Mouse (Mus musculus) layer of hippocampus, adult 9-10 months (tissue): ENCODE results near the gene Trmo.

Source experiments
- DNase-seq: peaks from one replicate; pipeline ENCODE4 v3.0.0; 2022; ENCODE audit warnings: low spot score

The Trmo gene

DNA sequence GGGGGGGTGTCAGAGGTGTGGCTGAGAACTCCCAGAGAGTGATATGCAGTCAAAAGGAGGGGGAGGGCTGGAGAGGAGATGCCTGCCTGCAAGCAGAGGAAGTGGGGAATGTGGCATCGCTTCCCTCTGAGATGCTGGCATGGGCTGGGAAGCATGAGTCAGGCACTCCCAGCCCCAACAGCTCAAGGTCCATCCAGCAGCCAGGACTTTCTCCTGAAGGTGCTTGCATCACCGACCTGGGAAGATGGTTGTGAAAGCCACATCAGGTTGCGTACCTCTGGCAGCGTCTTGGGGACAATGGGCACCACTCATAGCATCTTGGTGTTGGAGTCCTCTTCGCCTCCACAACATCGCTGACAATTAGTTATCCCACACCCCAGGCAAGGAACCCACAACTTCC, 18.8 kb downstream of the Trmo start:
- DNase-seq, result no peak

DNA sequence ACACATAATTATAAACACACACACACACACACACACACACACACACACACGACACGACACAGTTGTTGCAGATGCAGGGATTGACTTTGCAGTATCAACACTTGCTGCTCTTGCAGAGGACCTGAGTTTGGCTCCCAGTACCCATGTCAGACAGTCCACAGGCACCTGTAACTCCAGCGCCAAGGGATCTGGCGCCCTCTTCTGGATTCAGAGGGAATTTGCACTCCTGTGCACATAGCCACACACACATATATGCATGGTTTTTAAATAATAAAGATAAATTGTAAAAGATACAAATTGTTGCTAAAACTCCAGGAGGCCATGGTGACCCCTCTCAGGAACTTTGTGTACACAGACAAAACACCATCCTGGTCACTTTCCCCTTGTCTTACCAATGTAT, 20.2 kb downstream of the Trmo start:
- no peak for DNase-seq

DNA sequence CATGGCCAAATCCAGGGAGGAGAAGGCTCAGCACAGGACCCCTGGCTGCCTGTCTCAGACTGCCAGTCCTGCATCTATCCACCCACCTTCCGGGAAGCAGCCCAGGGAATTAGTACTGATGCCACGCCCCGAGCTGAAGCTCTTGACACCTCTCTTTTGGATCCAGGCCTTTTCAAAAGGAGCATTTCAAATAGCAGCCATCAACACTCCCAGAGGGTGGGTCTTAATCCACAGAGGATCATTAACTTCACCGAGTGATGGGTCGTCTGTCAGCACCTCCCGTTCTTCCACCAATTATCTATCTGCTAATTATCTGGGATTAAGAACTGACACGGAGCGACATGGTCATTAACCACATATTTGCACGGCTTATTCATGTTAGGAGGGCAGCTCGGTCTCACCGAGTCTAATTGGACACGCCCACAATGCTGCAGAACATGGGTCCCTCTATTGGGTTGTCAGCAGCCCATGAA, 21.7 kb downstream of the Trmo start:
- no peak for DNase-seq

DNA sequence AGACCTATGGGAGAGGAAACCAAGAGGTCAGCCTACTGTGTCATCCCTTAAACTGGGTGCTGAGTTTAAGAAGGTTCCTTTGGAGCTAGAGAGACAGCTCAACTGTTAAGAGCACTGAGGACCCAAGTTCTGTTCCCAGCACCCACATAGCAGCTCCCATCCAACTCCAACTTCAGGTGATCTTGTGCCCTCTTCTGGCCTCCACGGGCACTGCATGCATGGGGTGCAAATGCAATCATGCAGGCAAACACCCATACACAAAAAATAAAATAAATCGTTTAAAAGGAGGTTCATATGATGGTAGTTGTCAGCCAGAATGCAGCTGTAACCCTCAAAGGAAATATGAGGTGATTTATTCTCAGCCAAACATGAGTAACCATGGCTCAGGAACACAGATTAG, 24.9 kb downstream of the Trmo start:
- DNase-seq, result no peak

DNA sequence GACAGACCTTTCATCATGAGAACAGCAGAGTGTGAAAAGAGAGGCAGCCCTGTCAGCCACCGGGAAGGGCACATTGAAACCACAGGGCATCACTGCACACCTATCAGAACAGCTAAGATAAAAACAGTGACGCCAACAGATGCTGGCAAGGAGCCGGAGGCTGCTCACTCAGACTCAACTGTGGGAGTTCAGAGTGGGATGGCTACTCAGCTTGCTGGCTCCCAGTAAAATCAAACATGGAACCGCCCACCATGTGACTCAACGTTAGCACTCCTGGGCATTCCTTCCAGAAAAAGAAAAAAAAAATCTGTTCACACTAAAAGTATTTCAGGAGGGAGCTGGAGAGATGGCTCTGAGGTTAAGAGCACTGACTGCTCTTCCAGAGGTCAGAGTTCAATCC, 28.0 kb downstream of the Trmo start:
- no peak for DNase-seq

DNA sequence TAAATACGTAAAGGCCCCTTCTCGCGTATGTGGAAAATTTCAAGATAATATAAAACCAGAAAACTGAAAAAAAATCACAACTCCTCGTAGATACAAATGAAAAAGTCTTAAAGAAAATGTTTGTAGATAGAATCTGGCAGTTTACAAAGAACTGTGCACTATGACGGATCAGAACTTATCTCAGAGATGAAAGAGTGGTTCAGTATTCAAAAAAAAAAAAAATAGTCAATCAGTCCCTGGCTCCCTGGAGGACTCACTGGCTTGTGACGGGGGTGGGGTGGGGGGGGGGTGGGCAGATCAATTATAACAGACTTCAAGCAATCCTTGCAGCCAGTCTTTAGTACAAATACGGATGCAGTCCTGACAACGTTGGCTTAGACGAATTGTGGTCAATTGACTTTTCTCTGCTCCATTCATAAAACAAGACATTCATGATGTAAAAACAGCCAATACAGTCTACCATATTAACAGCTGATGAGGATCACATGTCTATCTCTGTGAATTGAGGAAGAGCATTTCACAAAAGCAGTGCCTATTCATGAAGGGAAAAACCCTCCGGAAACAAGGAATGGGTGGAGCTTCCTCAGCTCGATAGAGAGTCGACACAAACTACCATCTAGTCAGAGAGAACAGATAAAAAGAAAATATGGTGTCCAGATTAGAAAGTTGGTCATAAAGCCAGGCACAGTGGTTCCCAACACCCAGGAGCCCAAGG, 29.5 kb downstream of the Trmo start:
- no peak for DNase-seq

DNA sequence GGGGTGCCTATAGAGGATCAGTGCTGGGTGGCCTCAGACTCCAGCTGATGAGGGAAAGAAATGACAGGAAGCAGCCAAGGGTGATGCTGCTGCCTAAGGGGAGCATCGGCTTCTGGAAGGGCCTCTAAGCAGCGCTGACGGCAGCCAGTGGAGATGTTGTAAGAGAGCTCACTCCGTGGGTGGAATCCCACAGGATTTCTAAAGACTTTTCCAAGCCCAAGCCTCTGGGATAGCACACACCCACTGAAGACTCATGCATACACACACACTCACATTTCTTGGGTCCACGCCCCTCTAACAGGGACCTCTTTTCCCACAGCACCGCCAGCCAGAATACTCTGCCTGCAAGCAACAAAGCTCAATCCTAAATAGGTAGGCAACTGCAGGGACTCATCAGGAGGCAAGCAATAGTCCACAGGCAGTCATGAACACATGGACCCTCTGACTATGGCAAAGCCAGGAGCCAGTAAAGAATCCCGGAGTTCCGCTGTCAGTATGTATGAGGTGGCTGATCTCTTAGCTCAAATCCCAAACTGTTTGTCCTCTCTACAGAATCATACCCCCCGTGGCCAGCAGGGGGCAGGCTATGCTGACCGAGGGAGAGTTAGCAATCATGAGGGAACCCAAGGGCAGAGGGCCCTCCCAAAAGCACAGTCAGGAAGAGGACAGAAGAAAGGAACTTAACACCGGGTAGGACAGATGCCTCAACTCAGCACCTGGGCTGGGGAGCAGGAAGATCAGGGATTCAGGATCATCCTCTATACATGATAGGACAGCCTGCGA, 32.7 kb downstream of the Trmo start:
- DNase-seq, result no peak

DNA sequence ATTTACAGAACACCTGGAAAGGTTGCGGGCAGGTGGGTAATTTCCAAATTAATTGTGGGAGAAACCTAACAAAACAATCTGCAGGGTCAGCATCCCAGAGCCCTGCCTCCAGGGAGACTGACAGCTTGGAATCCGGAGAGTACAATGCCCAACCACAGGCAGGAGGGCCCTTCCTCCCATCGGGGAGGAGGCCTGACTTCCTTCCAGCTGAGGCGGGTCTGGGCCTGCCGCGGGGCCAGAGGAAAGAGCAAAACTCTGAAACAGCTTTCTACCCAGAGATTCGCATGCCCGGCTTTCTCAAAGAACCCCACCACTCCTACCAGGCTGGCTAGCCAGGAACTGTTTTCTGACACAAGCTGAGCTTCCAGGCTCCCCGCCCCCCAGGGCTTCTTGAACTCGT, 36.2 kb downstream of the Trmo start:
- DNase-seq, result no peak

DNA sequence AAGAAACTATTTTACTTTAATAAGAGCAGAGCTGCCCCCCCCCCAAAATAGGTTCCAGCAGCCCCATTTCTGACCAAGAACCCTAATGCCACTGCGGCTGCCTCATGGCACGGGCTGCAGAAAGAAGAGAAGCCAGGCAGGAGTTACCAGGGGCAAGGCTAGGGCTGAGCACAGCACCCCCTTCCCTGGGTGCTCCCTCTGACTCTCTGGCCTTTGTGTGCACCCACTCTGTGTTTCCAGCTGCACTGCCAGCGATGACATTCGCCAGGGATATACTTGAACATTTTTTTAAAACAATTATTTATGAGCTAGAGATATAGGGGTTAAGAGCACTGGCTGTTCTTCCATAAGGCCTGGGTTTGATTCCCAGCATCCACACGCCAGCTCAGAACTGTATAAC, 39.7 kb downstream of the Trmo start:
- no peak for DNase-seq

DNA sequence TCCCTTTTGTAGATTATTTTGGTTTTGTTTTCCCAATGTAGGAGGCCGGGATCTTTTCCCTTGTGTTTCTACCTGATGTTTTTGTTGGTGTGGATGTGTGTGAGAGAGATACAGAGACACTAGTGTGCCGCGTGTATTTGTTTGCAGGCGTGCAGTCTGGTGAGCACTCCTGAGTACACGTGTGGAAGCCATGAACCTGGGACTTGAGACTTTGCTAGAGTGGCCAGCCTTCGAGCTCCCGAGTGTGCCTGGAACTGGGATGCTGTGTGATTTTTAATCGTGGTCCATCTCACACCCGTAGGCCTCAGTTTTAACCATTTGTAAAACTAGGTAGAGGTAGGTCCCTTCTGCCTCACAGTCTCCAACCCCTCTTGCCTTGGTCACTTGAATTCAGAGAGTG, 40.3 kb downstream of the Trmo start:
- DNase-seq, result no peak

DNA sequence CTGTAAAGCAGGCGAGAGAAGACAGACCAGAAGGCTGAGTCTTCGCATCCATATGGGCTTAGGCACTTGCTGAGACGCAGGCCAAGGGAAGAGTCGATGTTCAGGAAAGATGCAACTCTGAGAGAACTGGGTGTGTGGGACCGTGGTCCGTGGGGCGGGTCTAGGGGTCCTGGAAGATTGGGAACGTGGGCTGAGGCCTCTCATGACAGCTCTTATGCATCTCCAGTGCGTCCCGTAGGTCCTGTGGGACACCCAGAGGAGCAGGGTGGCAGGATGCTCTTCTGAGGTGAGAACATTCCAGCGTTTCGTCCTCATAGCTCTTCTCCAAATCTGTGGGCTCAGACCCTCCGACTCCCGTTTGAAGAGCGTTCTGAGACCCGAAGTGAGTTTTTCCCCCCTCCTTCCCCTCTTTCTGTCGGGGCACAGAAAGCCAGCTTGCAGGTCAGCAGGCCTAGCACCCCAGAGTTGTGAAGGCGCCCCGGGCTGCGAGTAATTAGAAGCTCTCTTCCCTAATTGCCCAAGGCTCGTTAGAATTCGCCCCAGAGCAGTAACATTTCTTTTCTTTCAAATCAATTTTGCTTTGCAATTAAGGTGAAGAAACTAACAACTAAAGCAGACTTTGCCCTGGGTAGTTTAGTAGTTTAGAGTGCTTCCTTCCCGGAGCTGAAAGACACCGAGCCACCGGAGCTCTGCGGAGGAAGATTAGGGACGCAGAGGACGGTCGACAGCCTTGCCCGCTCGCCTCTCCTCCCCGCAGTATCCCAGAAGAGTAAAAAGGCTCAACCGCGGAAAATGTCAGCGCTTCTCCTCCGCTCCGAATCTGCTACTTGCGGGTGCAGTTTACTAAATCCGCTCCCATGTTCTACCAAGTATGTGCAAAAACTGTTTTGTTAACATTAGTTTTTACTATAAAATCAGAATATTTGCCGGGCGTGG, 41.4 kb downstream of the Trmo start:
- no peak for DNase-seq

DNA sequence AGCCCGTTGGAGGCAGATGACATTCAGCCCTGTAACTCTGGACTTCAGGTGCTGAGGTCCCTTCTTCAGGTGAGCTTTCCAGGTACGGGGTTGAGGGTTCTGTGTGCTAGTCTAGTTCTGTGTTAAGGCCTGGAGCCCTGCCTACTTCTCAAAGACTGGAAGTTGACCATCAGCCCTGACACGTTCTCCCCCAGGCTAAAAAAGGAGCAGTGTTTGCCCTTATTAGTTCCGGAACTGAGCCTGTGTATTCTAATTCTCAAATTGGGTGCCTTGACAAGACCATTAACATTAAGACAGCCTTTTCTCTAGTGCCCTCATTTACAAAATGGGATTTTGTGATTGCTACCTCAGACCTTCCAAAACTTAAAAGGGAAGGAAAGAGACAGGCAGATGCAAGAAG, 42.1 kb downstream of the Trmo start:
- no peak for DNase-seq

DNA sequence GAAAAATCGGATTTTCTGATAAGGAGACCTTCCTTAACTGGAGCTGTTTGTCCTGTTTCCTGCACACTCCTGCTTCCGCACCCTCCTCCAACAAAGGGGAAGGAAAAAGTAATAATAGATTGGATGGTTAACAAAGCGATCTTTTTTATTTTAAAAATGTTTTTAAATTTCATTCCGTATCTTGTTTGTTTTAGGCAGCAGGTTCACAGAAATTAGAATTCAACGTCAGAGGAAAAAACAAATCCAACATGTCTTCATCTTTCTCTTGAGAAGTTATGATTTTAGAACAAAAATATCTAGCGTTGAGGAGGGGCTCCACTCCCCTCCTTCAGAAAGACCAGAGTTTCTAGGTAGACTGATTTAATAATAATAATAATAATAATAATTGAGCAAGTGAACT, 43.0 kb downstream of the Trmo start:
- no peak for DNase-seq

DNA sequence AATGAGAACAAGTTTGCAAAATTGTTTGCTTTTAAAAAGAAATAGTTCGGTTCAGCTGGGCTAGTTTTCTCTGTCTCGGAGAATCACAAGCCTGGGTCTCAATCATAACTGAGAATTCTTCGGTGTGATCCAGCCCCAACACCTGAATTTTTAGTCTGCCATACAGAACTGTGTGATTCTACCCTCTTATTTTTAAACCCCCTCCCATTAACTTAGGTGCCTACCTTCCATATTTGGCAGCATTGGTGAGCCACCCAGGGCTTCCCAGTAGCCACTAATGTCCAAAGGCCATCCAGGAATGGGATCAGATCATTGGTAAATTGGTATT, 43.5 kb downstream of the Trmo start:
- no peak for DNase-seq

DNA sequence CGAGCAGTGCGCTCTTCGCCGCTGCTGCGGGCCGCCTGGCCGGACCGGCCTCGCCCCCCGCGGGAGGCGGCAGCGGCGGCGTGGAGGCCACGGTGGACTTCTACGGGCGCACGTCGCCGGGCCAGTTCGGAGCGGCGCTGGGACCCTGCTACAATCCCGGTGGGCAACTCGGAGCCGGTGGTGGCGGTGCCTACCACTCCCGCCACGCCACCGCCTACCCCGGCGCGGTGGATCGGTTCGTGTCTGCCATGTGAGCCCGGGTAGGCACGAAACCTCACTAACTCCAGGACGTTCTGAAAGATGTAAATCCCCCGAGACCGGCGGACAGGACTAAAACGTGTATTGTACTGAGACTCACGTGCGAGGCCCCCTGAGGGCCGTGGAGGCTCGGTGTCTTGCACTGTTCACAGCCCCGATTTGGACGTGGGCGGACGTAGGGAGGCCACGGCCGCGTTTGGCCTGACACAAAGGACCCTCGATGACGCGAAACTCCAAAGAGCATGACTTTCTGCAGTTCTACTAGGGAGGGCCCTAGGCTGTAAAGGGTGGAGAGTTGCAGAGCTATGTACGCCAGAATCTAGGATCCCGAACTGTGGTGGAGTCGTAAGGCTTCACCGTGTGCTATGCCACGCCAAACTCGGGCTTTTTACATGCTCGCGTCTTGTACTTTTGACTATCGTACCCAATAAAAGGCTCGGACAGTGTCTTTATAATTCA, 44.0 kb downstream of the Trmo start:
- DNase-seq, result no peak

DNA sequence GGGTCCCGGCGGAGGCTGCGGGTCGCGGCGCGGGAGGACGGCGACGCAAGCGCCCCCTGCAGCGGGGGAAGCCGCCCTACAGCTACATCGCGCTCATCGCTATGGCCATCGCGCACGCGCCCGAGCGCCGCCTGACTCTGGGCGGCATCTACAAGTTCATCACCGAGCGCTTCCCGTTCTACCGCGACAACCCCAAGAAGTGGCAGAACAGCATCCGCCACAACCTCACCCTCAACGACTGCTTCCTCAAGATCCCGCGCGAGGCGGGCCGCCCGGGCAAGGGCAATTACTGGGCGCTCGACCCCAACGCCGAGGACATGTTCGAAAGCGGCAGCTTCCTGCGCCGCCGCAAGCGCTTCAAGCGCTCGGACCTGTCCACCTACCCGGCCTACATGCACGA, 44.9 kb downstream of the Trmo start:
- no peak for DNase-seq

DNA sequence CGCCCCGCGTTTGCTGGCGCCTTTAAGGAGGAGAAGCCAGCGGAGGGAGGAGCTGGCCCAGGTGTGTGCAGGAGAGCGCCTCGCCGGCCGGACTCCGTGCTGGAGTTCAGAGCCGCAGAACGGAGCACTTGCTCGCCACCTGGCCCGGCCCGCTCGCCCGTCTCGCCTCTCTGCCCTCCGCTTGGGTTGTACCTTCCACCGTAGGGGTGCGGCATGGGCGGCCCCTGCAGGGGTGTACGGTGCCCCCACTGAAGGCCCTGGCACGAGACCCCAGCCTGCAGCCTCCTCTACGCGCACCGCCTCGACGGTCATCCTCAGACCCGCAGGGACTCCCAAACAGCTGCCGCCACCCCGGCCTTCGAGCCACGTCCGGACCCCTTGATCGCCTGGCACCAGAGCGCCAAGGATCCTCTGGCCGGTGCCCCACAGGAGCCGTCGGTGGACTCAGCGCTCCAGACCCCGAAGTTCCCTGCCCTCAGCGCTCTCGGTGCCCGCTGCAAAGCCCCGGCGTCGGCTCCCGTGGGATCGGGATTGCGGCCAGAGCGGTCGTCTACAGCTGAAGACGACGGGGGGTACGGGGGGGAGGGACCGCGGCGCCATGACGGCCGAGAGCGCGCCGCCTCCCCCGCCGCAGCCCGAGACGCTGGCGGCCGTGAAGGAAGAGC, 45.5 kb downstream of the Trmo start, which contains the start of gene Foxe1:
Gene Foxe1, plus strand, starts transcription at position 14 of the 665 bp plus-strand sequence.
- no peak for DNase-seq

DNA sequence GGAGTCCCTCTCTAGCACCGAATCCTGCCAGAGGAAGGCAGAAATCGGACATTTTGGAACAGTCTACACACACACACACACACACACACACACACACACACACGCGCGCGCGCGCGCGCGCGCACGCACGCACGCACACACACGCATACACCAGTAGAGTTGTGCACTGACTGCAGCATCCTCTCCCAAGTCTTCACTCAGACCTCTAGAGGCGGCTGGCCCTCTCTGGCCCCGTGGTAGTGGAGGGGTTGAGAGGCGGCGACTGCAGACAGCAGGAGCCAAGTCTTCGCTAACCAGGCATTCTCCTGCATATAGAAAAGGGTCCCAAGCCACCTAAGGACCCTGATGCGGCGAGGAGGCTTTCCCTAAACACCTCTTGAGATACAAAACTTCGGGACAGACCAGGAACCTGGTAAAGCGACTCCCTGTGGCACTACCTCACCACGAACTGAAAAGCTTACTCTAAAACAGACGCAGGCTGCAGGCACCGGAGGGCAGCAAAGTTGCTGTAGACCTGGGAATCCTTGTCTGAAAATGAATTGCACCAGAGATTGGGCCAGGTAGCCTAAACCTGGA, 46.4 kb downstream of the Trmo start:
- DNase-seq, result no peak

DNA sequence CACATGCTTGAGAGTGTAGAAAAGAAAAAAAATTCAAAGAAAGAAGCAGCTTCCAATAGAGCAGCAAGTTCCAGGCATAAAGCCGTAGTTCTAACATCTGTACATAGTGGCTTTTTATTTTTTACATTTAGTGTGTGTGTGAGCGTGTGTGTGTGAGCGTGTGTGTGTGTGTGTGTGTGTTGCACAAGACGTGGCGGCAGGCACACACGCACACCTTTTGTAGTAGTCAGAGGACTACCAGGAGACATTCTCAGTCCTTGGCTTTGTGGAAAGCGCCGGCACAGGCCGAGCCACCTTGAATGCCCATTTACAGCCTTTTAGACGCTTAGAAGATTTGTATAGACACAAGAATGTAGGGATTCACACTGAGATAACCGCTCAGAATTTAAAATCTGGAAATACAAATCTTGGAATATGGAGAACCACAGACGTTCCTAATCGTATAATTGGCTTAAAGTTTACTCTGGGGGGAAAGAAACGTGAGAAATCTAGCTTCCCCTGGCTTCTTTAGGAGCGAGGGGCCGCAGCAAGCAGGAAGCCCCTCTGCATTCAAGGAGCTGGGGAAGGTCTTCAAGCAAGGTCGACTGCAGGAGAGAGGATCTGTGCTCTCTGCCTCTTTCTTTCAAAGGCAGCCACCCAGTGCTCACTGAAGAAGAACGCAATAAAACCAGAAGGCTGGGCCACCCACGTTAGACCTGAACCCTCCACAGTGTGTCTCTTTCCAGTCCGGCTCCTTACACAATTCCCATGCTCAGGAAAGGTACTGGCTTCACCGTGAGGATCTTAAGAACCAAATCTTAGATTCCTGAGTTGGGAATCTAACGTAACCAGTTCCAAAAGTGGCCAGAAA, 47.2 kb downstream of the Trmo start:
- no peak for DNase-seq

DNA sequence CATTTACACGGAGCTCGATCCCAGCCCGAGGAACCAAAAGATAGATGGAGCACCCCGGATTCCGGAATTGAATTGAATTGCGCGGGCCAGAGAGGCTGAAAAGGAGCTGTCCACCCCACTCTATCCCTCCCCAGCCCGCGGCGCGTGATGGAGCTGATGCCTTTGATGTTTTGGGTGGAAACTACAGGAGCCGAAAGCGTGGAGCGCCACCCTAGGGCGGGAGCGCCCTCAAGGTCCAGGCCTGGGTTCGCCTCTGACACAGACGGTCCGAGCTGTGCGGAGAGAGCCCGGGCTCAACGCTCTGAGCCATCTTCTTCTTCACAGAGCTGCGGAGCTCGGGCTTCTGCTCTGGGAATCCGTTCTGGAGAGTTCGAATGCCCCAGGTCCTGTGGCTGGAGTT, 49.7 kb downstream of the Trmo start:
- DNase-seq, result no peak
